Mouse (Mus musculus) CH12.LX (cell line): ENCODE measurements around the gene Espn.

ENCODE experiments used
- BHLHE40 ChIP-seq: IDR thresholded peaks from 2 replicates; pipeline ENCODE4 v1.6.1; 2011; ENCODE audit warnings: mild to moderate bottlenecking, low read depth, low read length, improper control_type of control experiment
- CTCF ChIP-seq, 2 experiments: IDR thresholded peaks in 1 of 2; conservative IDR thresholded peaks in 1 of 2; 2 replicates each; pipeline ENCODE4 v1.5.1; 2011 to 2012; ENCODE audit warnings: low read depth in 2 of 2, low read length in 2 of 2, improper control_type of control experiment in 1 of 2, inconsistent platforms in 1 of 2, mild to moderate bottlenecking in 1 of 2, moderate library complexity in 1 of 2
- HCFC1 ChIP-seq: IDR thresholded peaks from 2 replicates; pipeline ENCODE4 v1.6.1; 2012; ENCODE audit warnings: low read depth, mild to moderate bottlenecking, inconsistent platforms, low read length, improper control_type of control experiment
- JUN ChIP-seq: IDR thresholded peaks from 2 replicates; pipeline ENCODE4 v1.6.1; 2011; ENCODE audit warnings: low read depth, mild to moderate bottlenecking, low read length, improper control_type of control experiment, moderate library complexity; ENCODE audit not compliant: insufficient read depth
- MAFK ChIP-seq: IDR thresholded peaks from 2 replicates; pipeline ENCODE4 v1.6.1; 2011; ENCODE audit warnings: low read length, improper control_type of control experiment; ENCODE audit not compliant: insufficient replicate concordance
- MAZ ChIP-seq: IDR thresholded peaks from 2 replicates; pipeline ENCODE4 v1.6.1; 2012; ENCODE audit warnings: low read depth, mild to moderate bottlenecking, inconsistent platforms, low read length, improper control_type of control experiment, moderate library complexity
- MXI1 ChIP-seq: IDR thresholded peaks from 2 replicates; pipeline ENCODE4 v1.6.1; 2011; ENCODE audit warnings: mild to moderate bottlenecking, low read depth, low read length, improper control_type of control experiment
- NRF1 ChIP-seq: IDR thresholded peaks from 2 replicates; pipeline ENCODE4 v1.6.1; 2014; ENCODE audit warnings: low read depth, mild to moderate bottlenecking, inconsistent platforms, low read length, improper control_type of control experiment, moderate library complexity
- POLR2A ChIP-seq: IDR thresholded peaks from 2 replicates; pipeline ENCODE4 v1.6.1; 2011; ENCODE audit warnings: low read depth, mild to moderate bottlenecking, improper control_type of control experiment, low read length
- POLR2AphosphoS2 ChIP-seq: IDR thresholded peaks from 2 replicates; pipeline ENCODE4 v1.6.1; 2011; ENCODE audit warnings: low read depth, low read length, improper control_type of control experiment
- RAD21 ChIP-seq: IDR thresholded peaks from 2 replicates; pipeline ENCODE4 v1.6.1; 2011; ENCODE audit warnings: low read depth, mild to moderate bottlenecking, low read length, improper control_type of control experiment, moderate library complexity
- TBP ChIP-seq: conservative IDR thresholded peaks from 2 replicates; pipeline ENCODE4 v1.6.1; 2011; ENCODE audit warnings: low read depth, low read length, improper control_type of control experiment
- TCF12 ChIP-seq: IDR thresholded peaks from 2 replicates; pipeline ENCODE4 v1.6.1; 2014; ENCODE audit warnings: low read depth, mild to moderate bottlenecking, inconsistent platforms, low read length, improper control_type of control experiment
- ZKSCAN1 ChIP-seq: IDR thresholded peaks from 2 replicates; pipeline ENCODE4 v1.6.1; 2012; ENCODE audit warnings: low read depth, inconsistent platforms, low read length, improper control_type of control experiment, borderline replicate concordance

DNA sequence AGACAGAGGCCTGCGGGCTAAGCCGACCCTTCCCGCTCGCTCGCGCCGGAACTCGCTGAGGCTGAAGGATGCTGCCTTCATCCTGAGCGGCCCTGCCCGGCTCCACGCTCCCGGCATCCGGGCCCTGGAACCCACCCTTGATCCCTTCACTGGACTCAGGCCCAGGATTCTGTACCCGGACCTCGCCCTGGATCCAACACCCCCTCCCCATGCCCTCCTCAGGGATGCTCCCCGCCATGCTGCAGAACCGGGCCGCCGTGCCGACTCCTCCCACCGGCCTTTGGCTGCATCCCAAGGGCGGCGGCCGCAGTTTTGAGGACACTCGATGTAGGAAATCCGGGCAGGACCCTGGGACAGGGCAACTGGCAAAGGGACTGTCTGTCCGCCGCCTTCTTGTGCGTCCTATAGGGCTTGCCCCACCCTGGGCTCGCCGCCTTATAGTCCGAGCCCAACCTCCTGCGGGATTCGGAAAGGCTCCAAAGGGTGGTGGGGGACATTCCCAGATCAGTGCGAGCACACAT is 26.2 kb upstream of the Espn start:
- no peak for TF ChIP-seq TBP
- no peak for TF ChIP-seq TCF12
- TF ChIP-seq CTCF (conservative IDR thresholded peaks at IDR 0.05 in 1 of 2, IDR thresholded peaks at IDR 0.05 in 1 of 2; ENCODE audit: low read depth in 2 of 2, low read length in 2 of 2) = no peak
- TF ChIP-seq MAZ = no peak
- no peak for TF ChIP-seq BHLHE40
- TF ChIP-seq ZKSCAN1 = no peak
- no peak for TF ChIP-seq MAFK
- no peak for TF ChIP-seq MXI1
- TF ChIP-seq HCFC1 = no peak
- no peak for TF ChIP-seq NRF1
- no peak for TF ChIP-seq RAD21
- no peak for TF ChIP-seq POLR2AphosphoS2
- no peak for TF ChIP-seq POLR2A
- no peak for TF ChIP-seq JUN
